Mouse (Mus musculus): ENCODE measurements around the gene Myzap.

- no peak for TF ChIP-seq POLR2A (IDR thresholded peaks at IDR 0.05; ENCODE audit: insufficient read depth, low read length)
- TF ChIP-seq CTCF (IDR thresholded peaks at IDR 0.05; ENCODE audit: low read depth, low read length) = no peak
- TF ChIP-seq EP300 (IDR thresholded peaks at IDR 0.05; ENCODE audit: insufficient read depth, low read depth, low read length) = no peak
These were observed 111.9 kb downstream of the Myzap start for GRCm38 (mm10) chr9:71480305-71480704.
